Mouse (Mus musculus) stomach, embryonic 16.5 days (tissue): Measurements from ENCODE around the gene Rgs3. TPM values are rescaled to one million over a fixed set of nuclear protein-coding genes. Genes with fewer than 3 reads are reported as not detected.
A peak's percentile ranks its signal among the peaks of the same experiment; 100 is the strongest.

ENCODE experiments used
- ATAC-seq: fragments of 200-750 bp; cut with Nextera tagmentation; 2 replicates; pipeline ENCODE4 v1.8.0; 2017; ENCODE audit warnings: moderate number of reproducible peaks, moderate TSS enrichment; ENCODE audit not compliant: insufficient read depth, low FRiP score
- H3K27ac ChIP-seq: fragments of 300-500 bp; sonication (generic); 2 replicates; pipeline ENCODE4 v1.5.1; 2014; ENCODE audit warnings: low read length
- H3K27me3 ChIP-seq: fragments of 300-500 bp; sonication (generic); 2 replicates; pipeline ENCODE4 v1.6.1; 2014; ENCODE audit warnings: low read length, control low read depth, mixed read lengths; ENCODE audit not compliant: control insufficient read depth, insufficient read depth
- H3K36me3 ChIP-seq: fragments of 300-500 bp; sonication (generic); 2 replicates; pipeline ENCODE4 v1.6.1; 2014; ENCODE audit warnings: low read length; ENCODE audit not compliant: control insufficient read depth, insufficient read depth
- H3K4me1 ChIP-seq: fragments of 300-500 bp; sonication (generic); 2 replicates; pipeline ENCODE4 v1.6.1; 2014; ENCODE audit warnings: low read length, control low read depth, mixed read lengths; ENCODE audit not compliant: control insufficient read depth, insufficient read depth
- H3K4me2 ChIP-seq: fragments of 300-500 bp; sonication (generic); 2 replicates; pipeline ENCODE4 v1.6.1; 2014; ENCODE audit warnings: low read depth, low read length, mixed read lengths
- H3K4me3 ChIP-seq: fragments of 300-500 bp; sonication (generic); replicated peaks from 2 replicates; pipeline ENCODE4 v1.5.1; 2014; ENCODE audit warnings: mild to moderate bottlenecking, low read length
- H3K9ac ChIP-seq: fragments of 300-500 bp; sonication (generic); 2 replicates; pipeline ENCODE4 v1.6.1; 2014; ENCODE audit warnings: low read length
- H3K9me3 ChIP-seq: fragments of 300-500 bp; sonication (generic); replicated peaks from 2 replicates; pipeline ENCODE4 v1.6.1; 2016; ENCODE audit warnings: low read length, control low read depth; ENCODE audit not compliant: control insufficient read depth
- WGBS: fragments of 180-500 bp; shearing (Covaris S2); extraction: QIAGEN DNeasy Blood & Tissue Kit; methylation state at CpG from one replicate; pipeline ENCODE4 v1.1.7; 2014; 5-methylcytosine and 5-hydroxymethylcytosine counted together
- polyA plus RNA-seq: library from polyadenylated mRNA; unstranded; fragments of >200 nt; fragmentation: Nextera tagmentation; extraction: Ambion mirVana; gene quantifications from 2 replicates; pipeline ENCODE4 v1.2.1, GENCODE M21; 2015

Gene Rgs3
- polyA plus RNA-seq, 1 experiment from 2014 or later = 55.2 TPM

GRCm38 (mm10) chr4:62679157-62679556 is 119.5 kb downstream of the Rgs3 start:
- 85% methylated on average over 9 of the region's 9 CpGs for WGBS
- no peak overlapping the region for H3K4me3 ChIP-seq

GRCm38 (mm10) chr4:62681467-62681866 is 121.8 kb downstream of the Rgs3 start:
- no peak overlapping the region for H3K4me3 ChIP-seq
- H3K9me3 ChIP-seq = no peaks in the 10 kb centered on the region
- H3K36me3 ChIP-seq = no peaks in the 10 kb centered on the region
- no peak overlapping the region for H3K9ac ChIP-seq
- 69% methylated on average over 11 of the region's 11 CpGs for WGBS
- no peak for ATAC-seq
- H3K4me1 ChIP-seq = peaks cover 40% of the 10 kb centered on the region
- H3K27me3 ChIP-seq = no peaks in the 10 kb centered on the region
- no peak overlapping the region for H3K4me2 ChIP-seq
- no peak overlapping the region for H3K27ac ChIP-seq

More at GRCm38 (mm10) chr4:62679157-62679556, 119.5 kb downstream of the Rgs3 start:
- H3K4me2 ChIP-seq = no peak overlapping the region
- H3K9ac ChIP-seq = no peak overlapping the region
- no peaks in the 10 kb centered on the region for H3K27me3 ChIP-seq
- H3K27ac ChIP-seq = no peak overlapping the region
- H3K9me3 ChIP-seq = no peaks in the 10 kb centered on the region
- ATAC-seq = no peak
- H3K36me3 ChIP-seq = no peaks in the 10 kb centered on the region
- H3K4me1 ChIP-seq = peaks cover 38% of the 10 kb centered on the region

DNA sequence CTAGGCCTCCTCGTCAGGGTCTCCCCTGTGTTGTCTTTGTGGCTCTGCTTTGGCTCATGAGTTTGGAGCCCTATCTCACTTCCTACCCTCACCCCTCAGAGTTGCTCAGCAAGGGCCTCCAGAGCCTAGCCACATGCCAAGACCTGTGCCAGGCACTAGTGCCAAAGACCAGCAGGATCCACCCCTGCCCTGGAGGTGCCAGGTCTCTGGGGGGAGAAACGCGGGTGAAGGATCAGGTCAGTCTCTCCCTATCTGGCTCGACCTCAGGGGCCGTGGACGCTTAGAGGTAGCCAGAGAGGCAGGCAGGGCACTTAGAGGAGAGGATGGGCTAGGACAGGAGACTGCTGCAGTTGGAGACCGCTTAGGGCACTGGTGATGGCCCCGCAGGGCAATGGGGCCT is 122.7 kb downstream of the Rgs3 start:
- Histone ChIP-seq H3K9me3 (no peaks in the 10 kb centered on the region), H3K36me3 (no peaks in the 10 kb centered on the region), H3K27me3 (no peaks in the 10 kb centered on the region), H3K27ac (no peak overlapping the region), H3K9ac (0 out of 2 replicates have a peak overlapping the region, but pooled peaks have one; percentile 0), H3K4me1 (peaks cover 40% of the 10 kb centered on the region), H3K4me3 (no peak overlapping the region), H3K4me2 (no peak overlapping the region)
- 65% methylated on average over 8 of the region's 8 CpGs for WGBS
- no peak for ATAC-seq

DNA sequence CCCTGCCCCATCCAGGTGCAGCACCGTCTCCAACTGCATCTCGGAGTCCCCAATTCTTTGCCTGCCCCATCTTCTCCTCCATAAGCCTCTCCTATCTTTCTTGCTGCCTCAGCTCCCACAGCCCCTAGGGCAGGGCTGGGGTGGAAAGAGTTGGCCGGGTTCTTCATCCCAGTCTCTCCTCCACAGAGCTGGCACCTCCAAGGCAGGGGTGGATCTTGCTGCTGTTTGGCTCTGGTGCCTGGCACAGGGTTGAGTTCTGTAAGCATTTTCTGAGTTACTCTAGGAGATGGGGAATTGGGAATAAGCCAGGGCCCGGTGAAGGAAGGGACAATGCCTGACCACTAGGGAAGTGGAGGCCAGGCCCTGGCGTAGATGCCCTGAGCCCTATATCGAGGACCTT is 123.5 kb downstream of the Rgs3 start:
- no peak overlapping the region for H3K4me2 ChIP-seq
- WGBS = 76% methylated on average over 6 of the region's 6 CpGs
- no peak for ATAC-seq
- H3K27me3 ChIP-seq = no peaks in the 10 kb centered on the region
- H3K36me3 ChIP-seq = no peaks in the 10 kb centered on the region
- no peaks in the 10 kb centered on the region for H3K9me3 ChIP-seq
- H3K27ac ChIP-seq = no peak overlapping the region
- no peak overlapping the region for H3K4me3 ChIP-seq
- H3K9ac ChIP-seq = no peak overlapping the region
- peaks cover 42% of the 10 kb centered on the region for H3K4me1 ChIP-seq

DNA sequence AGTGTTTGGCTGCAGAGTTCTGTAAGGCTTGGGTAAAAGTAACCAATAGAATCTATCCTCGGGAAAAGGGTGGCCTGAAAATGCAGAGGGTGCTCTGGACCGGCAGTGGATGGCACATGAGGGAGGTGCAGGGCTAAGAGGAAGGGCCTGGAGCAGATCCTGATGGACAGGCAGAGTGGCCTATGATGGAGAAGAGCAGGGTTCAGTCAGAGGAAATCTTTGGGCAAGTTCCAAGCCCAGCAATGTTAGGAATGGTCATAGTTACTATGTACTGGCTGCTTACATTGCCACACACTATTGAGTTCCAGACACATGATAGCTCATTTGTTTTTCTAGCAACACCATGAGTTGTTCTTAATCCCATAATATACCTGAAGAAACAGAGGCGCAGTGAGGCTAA is 124.7 kb downstream of the Rgs3 start:
- WGBS = 72% methylated on average over 3 of the region's 3 CpGs
- Histone ChIP-seq H3K4me2 (no peak overlapping the region), H3K4me1 (peaks cover 49% of the 10 kb centered on the region), H3K27me3 (no peaks in the 10 kb centered on the region), H3K9ac (no peak overlapping the region), H3K36me3 (no peaks in the 10 kb centered on the region), H3K4me3 (no peak overlapping the region), H3K27ac (no peak overlapping the region), H3K9me3 (no peaks in the 10 kb centered on the region)
- ATAC-seq = no peak

DNA sequence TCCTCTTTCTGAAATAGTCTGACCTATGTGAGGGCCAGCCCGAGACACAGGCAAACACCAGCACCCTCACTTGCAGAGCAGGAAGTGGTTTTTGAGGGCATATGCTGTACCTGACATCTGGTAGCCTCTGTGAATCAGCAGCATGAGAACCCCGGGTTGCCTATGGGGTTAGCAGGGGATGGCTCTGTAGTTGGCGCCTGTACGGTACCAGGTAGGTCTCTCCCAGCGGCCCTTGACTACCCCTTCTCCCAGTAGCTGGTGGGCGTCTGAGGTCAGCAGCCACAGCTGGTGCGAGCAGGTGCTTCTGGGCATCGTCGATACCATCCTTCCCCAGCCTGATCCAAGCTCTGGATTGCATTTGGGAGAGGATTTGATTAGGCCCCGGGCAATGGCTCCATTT is 125.6 kb downstream of the Rgs3 start:
- Histone ChIP-seq H3K4me3 (no peak overlapping the region), H3K9ac (no peak overlapping the region), H3K27ac (peak overlapping the region; percentile 46; the same call in 1 of the 2 replicates), H3K9me3 (no peaks in the 10 kb centered on the region), H3K36me3 (no peaks in the 10 kb centered on the region), H3K27me3 (no peaks in the 10 kb centered on the region), H3K4me2 (no peak overlapping the region), H3K4me1 (peaks cover 49% of the 10 kb centered on the region)
- no peak for ATAC-seq
- 71% methylated on average over 10 of the region's 10 CpGs for WGBS

DNA sequence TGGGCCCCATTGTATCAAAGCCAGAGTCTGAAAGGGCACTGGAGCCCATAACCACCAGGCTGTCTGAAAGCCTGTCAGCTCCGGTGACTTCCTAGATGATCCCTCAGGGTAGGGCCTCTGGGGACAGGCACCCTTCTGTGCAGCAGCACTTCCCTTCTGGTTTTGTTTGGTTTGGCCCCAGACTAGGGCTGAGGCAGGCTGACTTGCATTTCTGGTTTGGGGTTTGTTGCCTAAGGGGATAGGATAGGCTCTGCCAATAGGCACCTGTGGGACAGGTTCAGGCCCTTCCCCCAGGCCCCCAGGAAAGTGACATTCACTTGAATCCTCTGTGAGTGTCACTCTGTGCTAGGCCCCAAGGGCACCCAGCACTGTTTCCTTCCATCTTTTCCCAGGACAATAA is 127.1 kb downstream of the Rgs3 start:
- H3K4me2 ChIP-seq = no peak overlapping the region
- H3K4me1 ChIP-seq = peaks cover 59% of the 10 kb centered on the region
- H3K36me3 ChIP-seq = no peaks in the 10 kb centered on the region
- no peaks in the 10 kb centered on the region for H3K9me3 ChIP-seq
- no peak overlapping the region for H3K4me3 ChIP-seq
- whole genome bisulfite sequencing = 68% methylated on average over 1 of the region's 1 CpGs
- H3K27me3 ChIP-seq = no peaks in the 10 kb centered on the region
- peak overlapping the region; percentile 82 for H3K27ac ChIP-seq
- H3K9ac ChIP-seq = no peak overlapping the region
- peak; percentile 72 for ATAC-seq

- no peak for ATAC-seq
- H3K9me3 ChIP-seq = no peaks in the 10 kb centered on the region
- H3K27ac ChIP-seq = peak overlapping the region; percentile 0; the same call in 1 of the 2 replicates
- 72% methylated on average over 5 of the region's 5 CpGs for WGBS
- H3K36me3 ChIP-seq = no peaks in the 10 kb centered on the region
- no peak overlapping the region for H3K4me2 ChIP-seq
- H3K9ac ChIP-seq = no peak overlapping the region
- H3K27me3 ChIP-seq = no peaks in the 10 kb centered on the region
- H3K4me1 ChIP-seq = peaks cover 57% of the 10 kb centered on the region
- no peak overlapping the region for H3K4me3 ChIP-seq
Measured at GRCm38 (mm10) chr4:62688142-62688541, 128.5 kb downstream of the Rgs3 start.

DNA sequence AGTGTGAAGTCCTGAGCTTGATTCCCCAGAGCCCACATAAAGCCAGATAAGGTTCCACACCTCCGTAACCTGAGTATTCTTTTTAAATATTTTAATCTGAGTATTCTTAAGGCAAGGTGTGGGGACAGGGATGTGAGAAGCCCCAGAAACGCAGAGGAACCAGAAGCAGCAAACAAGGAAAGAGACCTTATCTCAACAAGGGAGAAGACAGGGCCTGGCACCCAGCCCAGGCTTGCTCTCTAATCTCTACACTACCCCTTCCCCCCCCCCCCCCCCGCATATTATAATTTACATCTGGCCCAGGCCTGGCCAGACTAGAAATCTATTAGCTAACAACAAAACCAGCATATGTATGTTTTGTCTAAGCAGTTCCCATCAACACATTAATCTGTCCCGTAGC is 131.3 kb downstream of the Rgs3 start:
- 57% methylated on average over 3 of the region's 4 CpGs for WGBS
- no peak overlapping the region for H3K4me3 ChIP-seq
- H3K27ac ChIP-seq = 0 out of 2 replicates have a peak overlapping the region, but pooled peaks have one; percentile 25

More for the DNA sequence above, 131.3 kb downstream of the Rgs3 start:
- no peaks in the 10 kb centered on the region; the same call in 1 of the 2 replicates for H3K36me3 ChIP-seq
- H3K9me3 ChIP-seq = no peaks in the 10 kb centered on the region
- H3K9ac ChIP-seq = 0 out of 2 replicates have a peak overlapping the region, but pooled peaks have one; percentile 5
- no peak overlapping the region for H3K4me2 ChIP-seq
- peaks cover 46% of the 10 kb centered on the region for H3K4me1 ChIP-seq
- no peak for ATAC-seq
- no peaks in the 10 kb centered on the region for H3K27me3 ChIP-seq
